Mouse (Mus musculus) ES-E14 (cell line): ENCODE measurements around the gene Gpr183. TPM values are rescaled to one million over a fixed set of nuclear protein-coding genes. Genes with fewer than 3 reads are reported as not detected.

Experiments used
- DNase-seq: peaks from one replicate; pipeline ENCODE4 v3.0.0-alpha.2; 2013; ENCODE audit warnings: low read depth, low spot score
- H3K27ac ChIP-seq: 2 replicates; pipeline ENCODE4 v1.5.1; 2012; ENCODE audit warnings: low read depth, mild to moderate bottlenecking, low read length, moderate library complexity, mixed read lengths; ENCODE audit not compliant: poor library complexity, insufficient read depth, severe bottlenecking
- H3K36me3 ChIP-seq: 2 replicates; pipeline ENCODE4 v1.6.1; 2012; ENCODE audit warnings: mild to moderate bottlenecking, low read length, moderate library complexity, mixed read lengths; ENCODE audit not compliant: control insufficient read depth, poor library complexity, insufficient read depth, severe bottlenecking
- H3K4me1 ChIP-seq, 2 experiments: fragments of 150-350 bp in 1 of 2; sonication (generic) in 1 of 2; 2 replicates each; pipeline ENCODE4 v1.6.1; 2012; ENCODE audit warnings: low read length in 2 of 2, mild to moderate bottlenecking in 1 of 2, mixed read lengths in 1 of 2; ENCODE audit not compliant: control insufficient read depth in 2 of 2, insufficient read depth in 2 of 2, poor library complexity in 1 of 2
- H3K4me3 ChIP-seq, 2 experiments: fragments of 150-350 bp in 1 of 2; sonication (generic) in 1 of 2; 2 replicates each; pipeline ENCODE4 v1.5.1; 2012; ENCODE audit warnings: low read length in 2 of 2, low read depth in 1 of 2, mild to moderate bottlenecking in 1 of 2, mixed read lengths in 1 of 2; ENCODE audit not compliant: insufficient read depth in 1 of 2, poor library complexity in 1 of 2, severe bottlenecking in 1 of 2
- H3K9ac ChIP-seq: 2 replicates; pipeline ENCODE4 v1.6.1; 2012; ENCODE audit warnings: low read depth, mild to moderate bottlenecking, low read length, mixed read lengths; ENCODE audit not compliant: poor library complexity, insufficient read depth, severe bottlenecking
- H3K9me3 ChIP-seq: fragments of 150-350 bp; sonication (generic); 2 replicates; pipeline ENCODE4 v1.6.1; 2012; ENCODE audit warnings: low read depth, mild to moderate bottlenecking, low read length; ENCODE audit not compliant: control insufficient read depth, insufficient read depth
- CHD2 ChIP-seq: IDR thresholded peaks from 2 replicates; pipeline ENCODE4 v1.6.1; 2014; ENCODE audit warnings: mild to moderate bottlenecking, low read depth, low read length, inconsistent platforms
- HCFC1 ChIP-seq: IDR thresholded peaks from 2 replicates; pipeline ENCODE4 v1.6.1; 2012; ENCODE audit warnings: low read length, inconsistent platforms, borderline replicate concordance; ENCODE audit not compliant: insufficient read depth
- MAFK ChIP-seq: IDR thresholded peaks from 2 replicates; pipeline ENCODE4 v1.6.1; 2014; ENCODE audit warnings: mild to moderate bottlenecking, low read depth, low read length, inconsistent platforms; ENCODE audit not compliant: insufficient read depth
- ZC3H11A ChIP-seq: IDR thresholded peaks from 2 replicates; pipeline ENCODE4 v1.6.1; 2012; ENCODE audit warnings: low read depth, mild to moderate bottlenecking, inconsistent platforms, low read length, borderline replicate concordance
- ZNF384 ChIP-seq: IDR thresholded peaks from 2 replicates; pipeline ENCODE4 v1.6.1; 2012; ENCODE audit warnings: low read depth, low read length, inconsistent platforms
- in situ Hi-C, 2 experiments: fragments of 600-800 bp; cut with MboI; formaldehyde crosslinking; loops; one replicate each; pipeline ENCODE4 v1.15.1; 2025; ENCODE audit warnings: low sequenced_read_pairs in 2 of 2, inconsistent platforms in 1 of 2; ENCODE audit not compliant: unreplicated experiment in 2 of 2
- total RNA-seq: library from RNA; depleted of rRNA; stranded (reverse); fragments of 300-350 nt; gene quantifications from 2 replicates; pipeline ENCODE4 v1.2.3, GENCODE M21; 2012

Gpr183 gene
- total RNA-seq, 1 experiment: 0.45 TPM

DNA sequence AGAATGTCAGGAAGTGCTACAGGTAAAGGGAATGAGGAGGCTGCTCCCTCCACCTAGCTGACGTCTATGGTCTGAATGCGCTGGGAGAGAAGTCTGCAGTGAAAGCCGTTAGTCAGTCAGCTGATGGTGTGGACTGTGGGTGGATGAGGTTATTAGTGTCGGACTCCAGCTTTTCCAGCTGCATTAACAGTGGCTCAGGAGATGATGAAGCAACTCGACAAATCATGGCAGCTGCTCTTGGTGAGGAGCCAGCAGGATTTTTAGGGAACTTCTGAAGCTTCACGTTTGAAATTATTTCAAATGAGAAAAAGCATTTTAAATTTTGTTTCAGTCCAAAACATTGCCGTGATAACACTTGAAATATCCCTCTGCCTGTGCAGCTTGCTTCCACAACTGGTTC is 45.3 kb upstream of the Gpr183 start:
- peaks cover 6% of the 10 kb centered on the region; the same call in 1 of the 2 replicates for H3K36me3 ChIP-seq
- H3K9ac ChIP-seq: no peak overlapping the region
- no peak for DNase-seq
- in situ Hi-C loops: no loop called here
- no peaks in the 10 kb centered on the region for H3K9me3 ChIP-seq
- TF ChIP-seq CHD2 (no peak), MAFK (no peak), ZC3H11A (no peak)
- no peak overlapping the region for H3K4me3 ChIP-seq
- peaks cover 0 to 7% of the 10 kb centered on the region in 2 experiments; a peak in 2 of 4 replicates for H3K4me1 ChIP-seq
- no peak overlapping the region for H3K27ac ChIP-seq

DNA sequence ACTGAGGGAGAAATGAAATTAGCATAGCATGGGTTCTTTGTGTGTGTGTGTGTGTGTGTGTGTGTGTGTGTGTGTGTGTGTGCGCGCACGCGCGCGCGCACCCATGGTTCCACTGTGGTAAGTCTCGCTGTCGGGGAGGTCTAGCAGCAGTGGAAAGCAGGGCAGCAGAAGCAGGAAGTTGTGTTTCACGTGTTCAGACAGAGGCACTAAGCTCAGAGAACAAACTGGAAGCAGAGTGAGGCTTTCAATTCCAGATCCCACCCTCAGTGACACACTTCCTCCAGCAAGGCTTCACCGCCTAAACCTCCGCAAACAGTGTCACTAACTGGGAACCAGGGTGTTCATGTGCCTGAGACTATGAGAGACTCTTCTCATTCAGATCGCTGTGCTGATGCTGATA is 44.5 kb upstream of the Gpr183 start:
- Histone ChIP-seq H3K4me3 (no peak overlapping the region), H3K9ac (no peak overlapping the region), H3K27ac (no peak overlapping the region), H3K36me3 (peaks cover 5% of the 10 kb centered on the region; the same call in 1 of the 2 replicates), H3K9me3 (no peaks in the 10 kb centered on the region), H3K4me1 (peaks cover 0 to 7% of the 10 kb centered on the region in 2 experiments; a peak in 2 of 4 replicates)
- DNase-seq: no peak
- in situ Hi-C loops: no loop called here
- TF ChIP-seq MAFK (no peak), ZNF384 (no peak), HCFC1 (no peak), CHD2 (no peak), ZC3H11A (no peak)

DNA sequence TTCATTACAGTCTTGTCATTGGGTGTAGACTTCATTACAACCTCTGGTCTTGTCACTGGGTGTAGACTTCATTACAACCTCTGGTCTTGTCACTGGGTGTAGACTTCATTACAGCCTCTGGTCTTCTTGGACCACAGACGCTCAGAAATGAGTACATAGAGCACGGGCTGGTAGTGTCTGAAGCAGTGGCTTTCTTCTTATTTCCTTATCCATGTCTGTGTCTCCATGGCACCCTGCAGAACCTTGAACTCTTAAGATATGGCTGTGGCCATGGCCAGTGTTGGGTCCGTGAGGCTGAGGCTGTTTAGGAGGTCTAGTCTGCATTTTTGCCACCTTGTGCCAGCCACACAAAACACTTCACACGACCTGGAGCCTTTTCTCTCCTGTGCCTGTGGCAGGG is 43.3 kb upstream of the Gpr183 start:
- in situ Hi-C loops: no loop called here
- TF ChIP-seq ZNF384 (no peak), CHD2 (no peak), ZC3H11A (no peak), HCFC1 (no peak), MAFK (no peak)
- Histone ChIP-seq H3K9ac (no peak overlapping the region), H3K4me3 (no peak overlapping the region), H3K36me3 (peaks cover 5% of the 10 kb centered on the region; the same call in 1 of the 2 replicates), H3K9me3 (no peaks in the 10 kb centered on the region), H3K4me1 (peaks cover 0 to 4% of the 10 kb centered on the region in 2 experiments; a peak in 2 of 4 replicates), H3K27ac (no peak overlapping the region)
- no peak for DNase-seq

DNA sequence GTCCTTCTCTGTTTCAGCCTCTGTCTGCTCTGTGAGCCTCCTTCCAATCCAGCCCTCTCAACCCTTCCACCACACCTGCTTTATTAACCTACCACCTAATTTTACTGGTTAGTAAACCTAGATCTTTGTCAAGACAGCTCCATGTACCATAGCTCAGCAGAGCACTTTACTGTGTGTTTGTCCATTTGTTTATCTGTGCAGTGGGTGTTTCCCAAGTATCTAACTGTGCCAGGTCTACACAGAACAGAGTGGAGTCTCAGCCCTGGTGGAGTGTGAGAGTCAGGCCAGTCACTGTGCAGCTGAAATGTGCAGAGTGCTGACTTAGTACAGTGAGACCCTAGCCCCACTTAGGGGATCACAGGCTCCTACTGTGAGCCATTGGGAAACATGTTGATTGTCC is 38.8 kb upstream of the Gpr183 start:
- Histone ChIP-seq H3K4me1 (no peaks in the 10 kb centered on the region), H3K27ac (no peak overlapping the region), H3K4me3 (no peak overlapping the region), H3K9ac (no peak overlapping the region), H3K9me3 (no peaks in the 10 kb centered on the region), H3K36me3 (peaks cover 2% of the 10 kb centered on the region; the same call in 1 of the 2 replicates)
- DNase-seq: no peak
- in situ Hi-C loops: no loop called here
- TF ChIP-seq HCFC1 (no peak), MAFK (no peak), ZC3H11A (no peak)

DNA sequence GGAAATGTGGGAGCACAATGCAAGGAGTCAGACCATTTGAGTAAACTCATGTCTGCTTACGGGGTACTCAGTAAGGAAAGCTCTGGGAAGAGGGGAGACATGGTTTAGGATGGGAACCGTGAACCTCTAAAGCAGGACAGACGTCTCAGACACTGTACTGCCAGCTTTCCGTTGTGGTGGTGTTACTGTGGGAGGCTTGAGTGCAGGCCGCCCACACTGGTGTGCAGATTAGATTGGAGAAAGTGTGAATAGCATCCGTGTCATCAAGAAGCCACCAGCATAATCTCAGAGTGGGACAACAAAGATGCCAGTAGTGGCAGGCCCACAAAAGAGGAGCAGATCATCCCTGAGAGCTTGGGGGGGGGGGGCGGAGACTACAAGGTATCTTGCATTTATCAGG is 37.2 kb upstream of the Gpr183 start:
- H3K4me1 ChIP-seq: no peaks in the 10 kb centered on the region
- peaks cover 1% of the 10 kb centered on the region; the same call in 1 of the 2 replicates for H3K36me3 ChIP-seq
- H3K27ac ChIP-seq: no peak overlapping the region
- DNase-seq: no peak
- H3K9me3 ChIP-seq: no peaks in the 10 kb centered on the region
- in situ Hi-C loops: no loop called here
- no peak for TF ChIP-seq ZNF384
- no peak for TF ChIP-seq CHD2
- no peak for TF ChIP-seq MAFK
- no peak for TF ChIP-seq ZC3H11A
- TF ChIP-seq HCFC1: no peak
- H3K9ac ChIP-seq: no peak overlapping the region
- no peak overlapping the region for H3K4me3 ChIP-seq
